Mouse (Mus musculus) testis, adult 2 months (tissue): ENCODE measurements at regions not wholly inside any gene's neighbourhood (a gene's known extent, or its start where the extent isn't known, plus 50 kb on each side); places are given as distances from the start of the nearest gene placed in this dataset.

ENCODE experiments used
- CTCF ChIP-seq: fragments of 200-500 bp; IDR thresholded peaks from 2 replicates; pipeline ENCODE4 v1.5.1; 2012; ENCODE audit warnings: low read depth, mild to moderate bottlenecking, inconsistent platforms, low read length, moderate library complexity; ENCODE audit not compliant: control insufficient read depth, insufficient read depth, insufficient replicate concordance
- POLR2A ChIP-seq: fragments of 200-500 bp; IDR thresholded peaks from 2 replicates; pipeline ENCODE4 v1.6.1; 2012; ENCODE audit warnings: low read depth, mild to moderate bottlenecking, inconsistent platforms, low read length, moderate library complexity; ENCODE audit not compliant: control insufficient read depth

DNA sequence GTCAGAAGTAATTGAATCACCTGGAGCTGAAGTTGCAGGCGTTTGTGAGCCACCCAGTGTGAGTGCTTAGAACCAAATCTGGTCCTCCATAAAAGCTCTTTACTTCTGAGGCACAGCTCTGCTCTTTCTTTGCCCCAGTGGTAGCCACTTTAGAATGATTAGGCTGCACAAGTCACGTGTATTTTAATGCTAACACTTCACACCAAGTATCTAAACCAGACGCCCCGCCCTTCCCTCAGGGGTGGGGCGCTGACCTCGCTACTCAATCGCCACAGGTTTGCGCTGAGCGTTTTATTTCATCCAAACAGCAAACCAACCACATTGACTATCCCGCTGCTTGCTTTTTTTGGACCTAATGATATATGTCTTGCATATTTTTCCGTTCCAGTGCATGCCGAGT, 76.4 kb upstream of the Fbxo11 start:
- TF ChIP-seq CTCF, result no peak
- no peak for TF ChIP-seq POLR2A
